Mouse (Mus musculus) hindbrain, embryonic 16.5 days (tissue): ENCODE data around the gene Pheta1. TPM values are rescaled to one million over a fixed set of nuclear protein-coding genes. Genes with fewer than 3 reads are reported as not detected.

ENCODE experiments used
- ATAC-seq: fragments of 200-750 bp; cut with Nextera tagmentation; 2 replicates; pipeline ENCODE4 v1.8.0; 2017; ENCODE audit warnings: moderate TSS enrichment, moderate library complexity
- H3K27ac ChIP-seq: fragments of 300-500 bp; sonication (generic); 2 replicates; pipeline ENCODE4 v1.5.1; 2014; ENCODE audit warnings: low read depth, mild to moderate bottlenecking, control low read depth, low read length, moderate library complexity
- H3K27me3 ChIP-seq: fragments of 300-500 bp; sonication (generic); replicated peaks from 2 replicates; pipeline ENCODE4 v1.6.1; 2014; ENCODE audit warnings: low read length; ENCODE audit not compliant: control insufficient read depth, insufficient read depth
- H3K36me3 ChIP-seq: fragments of 300-500 bp; sonication (generic); 2 replicates; pipeline ENCODE4 v1.6.1; 2014; ENCODE audit warnings: mild to moderate bottlenecking, low read length, moderate library complexity, mixed read lengths; ENCODE audit not compliant: control insufficient read depth, insufficient read depth
- H3K4me1 ChIP-seq: fragments of 300-500 bp; sonication (generic); 2 replicates; pipeline ENCODE4 v1.6.1; 2014; ENCODE audit warnings: low read depth, low read length; ENCODE audit not compliant: control insufficient read depth, insufficient read depth
- H3K4me2 ChIP-seq: fragments of 300-500 bp; sonication (generic); 2 replicates; pipeline ENCODE4 v1.6.1; 2014; ENCODE audit warnings: mild to moderate bottlenecking, low read length, control low read depth, moderate library complexity
- H3K4me3 ChIP-seq: fragments of 300-500 bp; sonication (generic); 2 replicates; pipeline ENCODE4 v1.5.1; 2014; ENCODE audit warnings: mild to moderate bottlenecking, low read length, control low read depth, moderate library complexity
- H3K9ac ChIP-seq: fragments of 300-500 bp; sonication (generic); 2 replicates; pipeline ENCODE4 v1.6.1; 2014; ENCODE audit warnings: low read depth, mild to moderate bottlenecking, control low read depth, low read length, moderate library complexity
- H3K9me3 ChIP-seq: fragments of 300-500 bp; sonication (generic); 2 replicates; pipeline ENCODE4 v1.6.1; 2014; ENCODE audit warnings: mild to moderate bottlenecking, low read length, moderate library complexity; ENCODE audit not compliant: control insufficient read depth
- WGBS: fragments of 180-500 bp; shearing (Covaris S2); extraction: QIAGEN DNeasy Blood & Tissue Kit; methylation state at CpG from one replicate; pipeline ENCODE4 v1.1.7; 2014; 5-methylcytosine and 5-hydroxymethylcytosine counted together
- microRNA-seq: library from miRNA; unstranded; fragments of <30 nt; microRNA quantifications from one replicate; pipeline ENCODE4, GENCODE M21; 2017
- polyA plus RNA-seq: library from polyadenylated mRNA; unstranded; fragments of >200 nt; fragmentation: Nextera tagmentation; extraction: Ambion mirVana; gene quantifications from 2 replicates; pipeline ENCODE4 v1.2.1, GENCODE M21; 2015

Gene Pheta1
- polyA plus RNA-seq, 1 experiment from 2014 or later, result 34.1 TPM

DNA sequence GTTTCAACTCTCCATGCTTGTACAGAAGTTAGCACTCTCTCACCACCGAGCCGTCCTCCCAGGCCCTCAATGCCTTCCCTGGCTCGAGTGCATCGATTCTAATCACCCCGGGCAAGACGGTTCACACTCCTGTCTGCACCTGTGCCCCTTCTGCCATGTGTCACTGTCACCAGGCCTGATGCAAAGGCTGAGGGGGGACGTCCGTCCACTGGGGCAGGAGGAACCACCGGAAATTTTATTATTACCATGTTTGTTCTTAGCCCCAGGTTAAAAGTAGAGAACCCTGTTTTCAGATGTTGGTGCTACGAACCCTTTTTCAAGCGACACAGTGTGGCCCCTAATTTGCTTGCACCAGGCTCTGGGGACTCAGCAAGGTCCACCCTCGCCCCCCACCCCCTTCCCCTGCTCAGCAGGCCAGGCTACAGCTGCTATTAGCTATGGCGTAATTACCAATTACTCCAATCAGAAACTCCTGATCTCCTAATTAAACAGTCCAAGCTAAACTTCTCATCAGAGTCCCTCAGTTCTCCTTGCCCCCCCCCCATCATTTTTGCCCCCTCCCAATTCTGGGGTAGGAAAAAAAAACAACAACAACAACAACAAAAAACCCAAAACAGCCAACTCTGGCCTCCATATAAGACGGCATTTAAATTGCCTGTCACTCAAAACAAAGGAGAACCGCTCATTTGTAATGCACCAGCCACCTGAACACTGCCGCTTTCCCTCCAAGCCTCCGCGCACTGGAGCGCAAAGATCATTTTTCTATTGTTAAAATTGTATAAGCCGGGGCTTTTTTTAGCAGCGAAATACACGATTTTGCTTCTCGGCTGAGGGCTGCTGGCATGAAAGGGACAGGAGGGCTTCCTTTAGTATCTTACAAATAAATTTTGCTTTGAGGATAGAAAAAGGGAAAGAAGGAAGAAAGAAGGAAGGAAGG lies 54.3 kb downstream of the Pheta1 start:
- ATAC-seq, result no peak
- H3K9me3 ChIP-seq, result no peaks in the 10 kb centered on the region
- peaks cover 5% of the 10 kb centered on the region; the same call in 1 of the 2 replicates for H3K4me1 ChIP-seq
- WGBS, result 25% methylated on average over 23 of the region's 23 CpGs
- no peak overlapping the region for H3K9ac ChIP-seq
- no peaks in the 10 kb centered on the region for H3K27me3 ChIP-seq
- H3K36me3 ChIP-seq, result no peaks in the 10 kb centered on the region
- no peak overlapping the region for H3K4me2 ChIP-seq
- peak overlapping the region; percentile 46; the same call in 1 of the 2 replicates for H3K27ac ChIP-seq
- H3K4me3 ChIP-seq, result no peak overlapping the region

Small RNA genes lying within 50 kb of the gene (microRNA-seq; reads per million reads assigned to microRNA genes)
- not detected for gene Mir7031

Other genes with a start within 250 kb of the Pheta1 start
- 2.0 and 2.6 TPM in 2 replicates for gene Acad12, start 230.0 kb upstream of the Pheta1 start, polyA plus RNA-seq
- gene Acad10, start 188.5 kb upstream of the Pheta1 start, polyA plus RNA-seq, result 1.3 and 1.4 TPM in 2 replicates
- gene Brap, start 188.4 kb upstream of the Pheta1 start, polyA plus RNA-seq, result 36.1 and 42.5 TPM in 2 replicates
- gene Atxn2, start 137.6 kb upstream of the Pheta1 start, polyA plus RNA-seq, result 52.4 and 53.9 TPM in 2 replicates
- 5.2 and 6.9 TPM in 2 replicates for gene Sh2b3, start 11.3 kb upstream of the Pheta1 start, polyA plus RNA-seq
- gene Cux2, start 201.1 kb downstream of the Pheta1 start, polyA plus RNA-seq, result 16.7 and 18.7 TPM in 2 replicates